Mouse (Mus musculus): ENCODE results near the gene Tnp2.

GRCm38 (mm10) chr16:10749824-10750223 lies 38.6 kb downstream of the Tnp2 start:
- TF ChIP-seq EP300 (IDR thresholded peaks at IDR 0.05; ENCODE audit: low read depth) (no peak), CTCF (IDR thresholded peaks at IDR 0.05; ENCODE audit: low read depth) (no peak)

All from liver, embryonic 14.5 days (tissue).